16 mouse cellular contexts compared by ENCODE assay signal in the genomic region with DNA sequence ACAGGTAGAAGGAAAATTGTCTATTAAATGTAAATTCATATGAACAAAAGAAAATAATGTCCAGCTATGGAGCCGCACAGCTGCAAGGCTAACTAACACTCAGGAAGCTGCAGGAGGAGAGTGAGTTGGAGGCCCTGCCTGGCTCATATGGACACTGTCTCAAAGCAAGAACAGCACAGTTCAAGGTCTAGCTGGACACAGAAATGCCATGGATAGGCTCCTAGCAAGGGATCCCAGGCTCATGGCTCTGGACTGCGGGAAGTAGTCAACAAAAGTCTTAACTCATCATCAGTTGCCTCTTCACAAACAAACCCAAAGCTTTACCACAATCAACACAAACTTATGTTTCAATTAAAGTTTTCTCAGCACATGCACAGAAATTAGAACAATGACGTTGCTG.
"Had no signal": no experiment of that assay in that cellular context is flagged by ENCODE, and none has a peak within 500 bp of the region (broad histone marks: within the 10 kb centered on the region; RNA-seq: fewer than 3 reads in every experiment).

No protein-coding gene starts in this region.

- H3K9me3 ChIP-seq: midbrain, embryonic 10.5 days; midbrain, embryonic 12.5 days; neural tube, embryonic 13.5 days; neural tube, embryonic 15.5 days had no signal

- DNase-seq: lung, adult 18-20 months; lung, embryonic 14.5 days; lung, postnatal 10 days; lung, postnatal 4 days; midbrain, embryonic 14.5 days; right cerebral cortex, postnatal 14 days; spleen, adult 18-20 months; thymus, adult 18-20 months; thymus, postnatal 14 days; thymus, postnatal 36 days had no signal

- H3K4me3 ChIP-seq: midbrain, embryonic 10.5 days; midbrain, embryonic 12.5 days; myocyte; neural tube, embryonic 13.5 days; neural tube, embryonic 15.5 days had no signal

- H3K36me3 ChIP-seq: midbrain, embryonic 12.5 days; neural tube, embryonic 13.5 days; neural tube, embryonic 15.5 days had no signal

- H3K4me2 ChIP-seq: lung, embryonic 14.5 days; midbrain, embryonic 12.5 days; neural tube, embryonic 13.5 days; neural tube, embryonic 15.5 days had no signal

- H3K27ac ChIP-seq: midbrain, embryonic 10.5 days; midbrain, embryonic 12.5 days; neural tube, embryonic 13.5 days; neural tube, embryonic 15.5 days had no signal

- ATAC-seq: midbrain, embryonic 16.5 days had no signal

- H3K9ac ChIP-seq: lung, embryonic 14.5 days; midbrain, embryonic 12.5 days; neural tube, embryonic 13.5 days; neural tube, embryonic 15.5 days had no signal

- H3K27me3 ChIP-seq: midbrain, embryonic 12.5 days; neural tube, embryonic 13.5 days; neural tube, embryonic 15.5 days had no signal
